Mouse (Mus musculus): ENCODE measurements at regions not wholly inside any gene's neighbourhood (a gene's known extent, or its start where the extent isn't known, plus 50 kb on each side); places are given as distances from the start of the nearest gene placed in this dataset.

DNA sequence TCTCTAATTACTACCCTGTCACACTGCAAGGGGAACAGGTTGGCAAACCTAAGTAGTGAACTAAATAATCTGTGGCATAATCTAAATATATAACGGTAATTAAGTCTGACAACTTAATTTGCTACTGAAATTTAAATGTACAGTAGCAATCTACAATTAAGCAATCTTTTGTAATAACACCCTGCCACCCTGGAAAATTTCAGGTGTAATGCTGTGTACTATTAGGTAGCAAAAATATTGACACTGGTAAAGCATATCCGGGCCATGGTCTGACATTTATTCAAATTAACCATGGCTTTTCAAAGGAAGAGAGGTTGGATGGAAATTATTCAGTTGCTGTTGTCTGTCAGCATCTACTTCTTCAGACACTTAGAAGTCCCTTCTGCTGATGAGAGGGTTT, 119.7 kb downstream of the Gm45692 start:
- TF ChIP-seq POLR2A (IDR thresholded peaks at IDR 0.05; ENCODE audit: borderline replicate concordance, insufficient read depth, low read length) (no peak), CTCF (IDR thresholded peaks at IDR 0.05; ENCODE audit: borderline replicate concordance, insufficient read depth, low read depth, low read length) (no peak)

Measured in cerebellum, adult 2 months (tissue).